Mouse (Mus musculus) G1E (cell line): Measurements from ENCODE around the gene Ntm. TPM values are rescaled to one million over a fixed set of nuclear protein-coding genes. Genes with fewer than 3 reads are reported as not detected.

Experiments
- ATAC-seq: 2 replicates; pipeline ENCODE4 v1.8.0; 2016; ENCODE audit warnings: mild to moderate bottlenecking; ENCODE audit not compliant: insufficient number of reproducible peaks, poor library complexity, low FRiP score, severe bottlenecking; ENCODE audit errors: extremely low read depth
- DNase-seq: peaks from one replicate; pipeline ENCODE4 v3.0.0; 2012; ENCODE audit warnings: low spot score
- H3K27me3 ChIP-seq: 2 replicates; pipeline ENCODE4 v1.6.1; 2012; ENCODE audit warnings: mild to moderate bottlenecking, low read length, inconsistent platforms; ENCODE audit not compliant: insufficient read depth
- H3K36me3 ChIP-seq: replicated peaks from 2 replicates; pipeline ENCODE3; 2012; ENCODE audit warnings: mild to moderate bottlenecking, inconsistent platforms
- H3K4me1 ChIP-seq: 2 replicates; pipeline ENCODE4 v1.6.1; 2012; ENCODE audit warnings: low read depth, low read length, inconsistent platforms, mixed read lengths; ENCODE audit not compliant: insufficient read depth
- H3K4me3 ChIP-seq: 2 replicates; pipeline ENCODE4 v1.5.1; 2012; ENCODE audit warnings: low read depth, mild to moderate bottlenecking, inconsistent platforms, low read length, moderate library complexity, mixed read lengths
- H3K9me3 ChIP-seq: replicated peaks from 2 replicates; pipeline ENCODE4 v1.6.1; 2012; ENCODE audit warnings: inconsistent platforms
- CTCF ChIP-seq: IDR thresholded peaks from 2 replicates; pipeline ENCODE4 v1.5.1; 2012; ENCODE audit warnings: low read depth, low read length, inconsistent platforms, mixed read lengths
- GATA1 ChIP-seq: IDR thresholded peaks from 2 replicates; pipeline ENCODE4 v1.6.1; 2012; ENCODE audit warnings: borderline replicate concordance, low read length, inconsistent platforms, mixed read lengths
- GATA2 ChIP-seq: IDR thresholded peaks from 2 replicates; pipeline ENCODE4 v1.6.1; 2012; ENCODE audit warnings: low read depth, low read length, inconsistent platforms, borderline replicate concordance
- POLR2AphosphoS5 ChIP-seq: IDR thresholded peaks from 2 replicates; pipeline ENCODE4 v1.6.1; 2012; ENCODE audit warnings: low read depth, low read length, inconsistent platforms; ENCODE audit not compliant: insufficient replicate concordance
- TAL1 ChIP-seq: conservative IDR thresholded peaks from 2 replicates; pipeline ENCODE4 v1.6.1; 2012; ENCODE audit warnings: low read depth, low read length, inconsistent platforms, mixed read lengths
- polyA plus RNA-seq: library from polyadenylated mRNA; stranded (reverse); fragments of >175 nt; gene quantifications from 2 replicates; pipeline ENCODE4 v1.2.3, GENCODE M21; 2012
- total RNA-seq, 2 experiments: library from RNA; stranded (forward) in 1 of 2; stranded (reverse) in 1 of 2; fragments of 200-1000 nt in 1 of 2; fragments of >200 nt in 1 of 2; fragmentation: Nextera tagmentation in 1 of 2; gene quantifications; 2 replicates each; pipeline ENCODE4 v1.2.3; 2014 to 2017

The Ntm gene
- total and polyA plus RNA-seq, 3 experiments: 0.11 TPM; not detected in 2

DNA sequence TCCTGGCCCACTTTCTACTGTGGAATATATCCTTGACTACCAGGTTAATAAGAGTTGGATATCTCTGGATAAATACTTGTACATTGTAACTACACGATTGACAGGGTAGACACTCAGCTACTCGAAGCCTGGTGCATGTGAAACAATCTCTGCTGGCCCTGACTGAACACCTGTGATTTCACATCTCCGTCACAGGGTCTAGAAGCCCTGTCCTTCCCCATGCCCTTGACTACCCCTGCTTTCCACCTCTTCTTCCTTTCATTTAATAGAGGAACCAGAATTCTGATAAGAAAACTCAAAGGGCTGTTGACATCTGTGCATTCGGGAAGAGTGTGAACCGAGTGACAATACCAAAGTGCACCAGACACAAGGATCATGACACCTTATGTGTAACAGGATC, 566.8 kb downstream of the Ntm start:
- H3K36me3 ChIP-seq: no peaks in the 10 kb centered on the region
- H3K27me3 ChIP-seq: no peaks in the 10 kb centered on the region
- H3K9me3 ChIP-seq: peaks cover 3% of the 10 kb centered on the region
- DNase-seq (no peak), ATAC-seq (no peak)
- H3K4me3 ChIP-seq: no peak overlapping the region
- no peaks in the 10 kb centered on the region for H3K4me1 ChIP-seq
- no peak for TF ChIP-seq CTCF
- no peak for TF ChIP-seq TAL1
- TF ChIP-seq POLR2AphosphoS5: no peak
- no peak for TF ChIP-seq GATA1
- TF ChIP-seq GATA2: no peak

DNA sequence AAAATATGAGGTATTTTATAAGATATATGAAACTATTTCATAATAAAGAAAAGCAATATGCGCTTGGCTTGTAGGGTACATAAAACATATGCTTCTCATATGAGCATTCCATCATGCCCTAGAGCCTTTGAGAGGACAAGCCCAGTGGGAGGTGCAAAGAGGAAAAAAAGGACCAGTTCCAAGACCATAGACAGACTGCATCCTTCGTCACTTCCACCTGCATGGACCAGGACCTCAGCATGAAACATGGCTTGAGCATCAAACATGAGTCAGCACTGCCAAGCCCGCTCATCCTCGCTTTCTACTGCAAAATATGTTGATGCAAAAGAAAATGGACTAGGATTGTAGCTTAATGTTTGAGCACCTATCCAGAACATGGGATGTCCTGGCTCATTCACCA, 569.8 kb downstream of the Ntm start:
- H3K4me3 ChIP-seq: no peak overlapping the region
- H3K36me3 ChIP-seq: no peaks in the 10 kb centered on the region
- DNase-seq (no peak), ATAC-seq (no peak)
- peaks cover 3% of the 10 kb centered on the region; the same call in 1 of the 2 replicates for H3K9me3 ChIP-seq
- no peaks in the 10 kb centered on the region for H3K4me1 ChIP-seq
- no peaks in the 10 kb centered on the region for H3K27me3 ChIP-seq
- TF ChIP-seq GATA2: no peak
- TF ChIP-seq CTCF: no peak
- TF ChIP-seq GATA1: no peak
- no peak for TF ChIP-seq POLR2AphosphoS5
- TF ChIP-seq TAL1: no peak

- no peaks in the 10 kb centered on the region for H3K36me3 ChIP-seq
- ATAC-seq: no peak
- peaks cover 3% of the 10 kb centered on the region; the same call in 1 of the 2 replicates for H3K9me3 ChIP-seq
- no peak overlapping the region for H3K4me3 ChIP-seq
- no peaks in the 10 kb centered on the region for H3K27me3 ChIP-seq
- H3K4me1 ChIP-seq: no peaks in the 10 kb centered on the region
- TF ChIP-seq POLR2AphosphoS5 (no peak), CTCF (no peak), TAL1 (no peak), GATA2 (no peak), GATA1 (no peak)
- DNase-seq: no peak
These were observed 572.0 kb downstream of the Ntm start for GRCm38 (mm10) chr9:29390796-29391517.

- H3K27me3 ChIP-seq: no peaks in the 10 kb centered on the region
- H3K36me3 ChIP-seq: no peaks in the 10 kb centered on the region
- TF ChIP-seq TAL1 (no peak), GATA1 (no peak), POLR2AphosphoS5 (no peak)
- peaks cover 3% of the 10 kb centered on the region; the same call in 1 of the 2 replicates for H3K9me3 ChIP-seq
- DNase-seq: no peak
- H3K4me1 ChIP-seq: no peaks in the 10 kb centered on the region
- H3K4me3 ChIP-seq: no peak overlapping the region
- ATAC-seq: no peak
These were observed 573.7 kb downstream of the Ntm start for GRCm38 (mm10) chr9:29389224-29389623.

- Histone ChIP-seq H3K4me1 (no peaks in the 10 kb centered on the region), H3K27me3 (no peaks in the 10 kb centered on the region), H3K4me3 (no peak overlapping the region), H3K36me3 (no peaks in the 10 kb centered on the region), H3K9me3 (0 out of 2 replicates have a peak, but pooled peaks cover 3% of the 10 kb centered on the region)
- DNase-seq: no peak
- ATAC-seq: no peak
- TF ChIP-seq GATA2 (no peak), CTCF (no peak), TAL1 (no peak), POLR2AphosphoS5 (no peak), GATA1 (no peak)
These were observed 575.8 kb downstream of the Ntm start for GRCm38 (mm10) chr9:29387136-29387535.

DNA sequence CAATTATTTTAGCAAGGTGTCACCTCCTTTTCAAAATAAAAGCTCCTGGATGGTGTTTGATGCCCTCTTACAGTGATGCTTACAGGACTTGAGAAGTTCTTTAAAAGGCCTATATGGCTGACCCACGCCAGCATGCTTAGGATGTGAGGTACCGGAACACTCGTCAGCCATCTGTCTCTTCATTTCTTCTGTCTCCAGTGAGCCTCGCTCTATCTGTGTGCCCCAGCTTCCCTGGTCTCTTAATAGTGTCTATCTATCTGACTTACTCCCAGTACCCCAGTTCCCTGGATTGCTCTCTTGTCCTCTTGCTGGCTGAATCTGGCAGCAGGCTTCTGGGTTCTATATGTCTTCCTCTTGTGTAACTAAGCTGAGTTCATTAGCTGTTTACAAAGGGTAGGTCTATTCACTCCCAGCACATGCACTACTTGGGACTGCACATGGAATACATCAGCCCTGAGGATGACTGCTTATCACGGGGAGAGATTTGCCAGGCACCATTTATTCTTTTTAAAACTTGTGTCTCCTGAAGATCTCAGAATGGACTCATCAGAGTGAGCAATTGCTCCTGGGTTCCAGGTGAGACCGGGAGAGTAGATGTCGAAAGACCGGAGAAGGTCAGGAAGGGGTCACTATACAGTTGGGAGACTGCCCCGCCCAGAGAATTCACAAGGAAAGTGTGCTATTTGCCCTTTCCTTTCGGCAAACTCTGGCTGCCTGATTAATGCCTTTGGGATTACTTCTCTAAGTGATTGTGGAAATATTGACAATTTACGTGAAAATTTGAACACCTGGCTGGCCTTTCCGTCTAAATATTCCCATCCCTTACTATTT, 585.6 kb downstream of the Ntm start:
- no peak for DNase-seq
- no peak for TF ChIP-seq TAL1
- Histone ChIP-seq H3K4me1 (no peaks in the 10 kb centered on the region), H3K36me3 (no peaks in the 10 kb centered on the region), H3K4me3 (no peak overlapping the region), H3K27me3 (no peaks in the 10 kb centered on the region), H3K9me3 (0 out of 2 replicates have a peak, but pooled peaks cover 5% of the 10 kb centered on the region)
- ATAC-seq: no peak
